Mouse (Mus musculus) C2C12 (cell line): Measurements from ENCODE around the gene Nol6. TPM values are rescaled to one million over a fixed set of nuclear protein-coding genes. Genes with fewer than 3 reads are reported as not detected.

ENCODE experiments used
- H3K27me3 ChIP-seq: one replicate; pipeline ENCODE4 v1.6.1; 2011; ENCODE audit not compliant: control insufficient read depth, insufficient read depth, insufficient read length
- H3K36me3 ChIP-seq: one replicate; pipeline ENCODE4 v1.6.1; 2011; ENCODE audit not compliant: control insufficient read depth, insufficient read depth
- H3K4me3 ChIP-seq: one replicate; pipeline ENCODE4 v1.5.1; 2011; ENCODE audit warnings: mild to moderate bottlenecking, control low read depth; ENCODE audit not compliant: poor library complexity, insufficient read depth, severe bottlenecking
- H3K79me2 ChIP-seq: one replicate; pipeline ENCODE4 v1.6.1; 2011; ENCODE audit not compliant: control insufficient read depth, insufficient read depth
- H3K79me3 ChIP-seq: one replicate; pipeline ENCODE4 v1.6.1; 2011; ENCODE audit warnings: low read depth, control low read depth
- H3ac ChIP-seq: one replicate; pipeline ENCODE3; 2011; ENCODE audit warnings: low read depth; ENCODE audit not compliant: control insufficient read depth, insufficient read length
- CEBPB ChIP-seq: IDR thresholded peaks from one replicate; pipeline ENCODE4 v1.6.1; 2011; ENCODE audit warnings: low read depth, mild to moderate bottlenecking, control low read depth, moderate library complexity
- CTCF ChIP-seq: IDR thresholded peaks from one replicate; pipeline ENCODE4 v1.5.1; 2011; ENCODE audit not compliant: control insufficient read depth, insufficient read depth, insufficient read length
- FOSL1 ChIP-seq: IDR thresholded peaks from one replicate; pipeline ENCODE4 v1.8.0; 2011; ENCODE audit warnings: mild to moderate bottlenecking, low read length; ENCODE audit not compliant: poor library complexity, insufficient read depth, severe bottlenecking
- MAX ChIP-seq: IDR thresholded peaks from one replicate; pipeline ENCODE4 v1.6.1; 2011; ENCODE audit warnings: mild to moderate bottlenecking, control low read depth
- MYOD1 ChIP-seq: IDR thresholded peaks from one replicate; pipeline ENCODE4 v1.6.1; 2011; ENCODE audit warnings: low read depth; ENCODE audit not compliant: control insufficient read depth, insufficient read length
- MYOG ChIP-seq: IDR thresholded peaks from one replicate; pipeline ENCODE4 v1.6.1; 2011; ENCODE audit not compliant: control insufficient read depth, insufficient read length; ENCODE audit errors: extremely low read depth
- USF1 ChIP-seq: IDR thresholded peaks from one replicate; pipeline ENCODE4 v1.6.1; 2011; ENCODE audit warnings: low read depth, mild to moderate bottlenecking, control low read depth, moderate library complexity
- polyA plus RNA-seq: library from polyadenylated mRNA; unstranded; fragments of >200 nt; fragmentation: generic; extraction: Trizol; gene quantifications from one replicate; pipeline ENCODE4 v1.2.1, GENCODE M21; 2012; ENCODE audit warnings: missing spikeins

The Nol6 gene
- polyA plus RNA-seq, 1 experiment, result 29.4 TPM

DNA sequence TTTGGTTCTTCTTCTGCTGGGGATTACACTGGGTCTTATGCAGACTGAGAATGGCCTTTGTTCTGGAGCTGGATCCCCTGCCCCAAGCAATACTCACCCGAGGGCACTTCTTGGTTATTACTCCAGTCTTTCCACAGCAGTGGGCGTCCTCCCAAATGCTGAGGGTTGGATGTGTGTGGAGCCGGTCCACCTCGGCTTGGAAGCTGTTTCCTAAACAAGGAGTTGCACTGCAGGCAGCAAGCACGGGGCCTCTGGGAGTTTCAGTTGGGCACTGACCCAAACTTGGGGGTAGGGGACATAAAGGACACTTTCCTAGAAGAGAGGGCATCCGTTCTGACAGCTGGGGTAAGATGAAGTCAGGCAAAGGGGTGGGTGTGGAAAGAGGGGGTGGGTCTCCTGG is 49.8 kb downstream of the Nol6 start:
- Histone ChIP-seq H3K79me3 (no peaks in the 10 kb centered on the region), H3K27me3 (peaks cover 3% of the 10 kb centered on the region), H3K79me2 (no peaks in the 10 kb centered on the region), H3ac (no peak overlapping the region), H3K36me3 (no peaks in the 10 kb centered on the region), H3K4me3 (no peak overlapping the region)
- TF ChIP-seq MAX (no peak), CEBPB (no peak), FOSL1 (no peak), CTCF (no peak), USF1 (no peak), MYOG (no peak), MYOD1 (no peak)

DNA sequence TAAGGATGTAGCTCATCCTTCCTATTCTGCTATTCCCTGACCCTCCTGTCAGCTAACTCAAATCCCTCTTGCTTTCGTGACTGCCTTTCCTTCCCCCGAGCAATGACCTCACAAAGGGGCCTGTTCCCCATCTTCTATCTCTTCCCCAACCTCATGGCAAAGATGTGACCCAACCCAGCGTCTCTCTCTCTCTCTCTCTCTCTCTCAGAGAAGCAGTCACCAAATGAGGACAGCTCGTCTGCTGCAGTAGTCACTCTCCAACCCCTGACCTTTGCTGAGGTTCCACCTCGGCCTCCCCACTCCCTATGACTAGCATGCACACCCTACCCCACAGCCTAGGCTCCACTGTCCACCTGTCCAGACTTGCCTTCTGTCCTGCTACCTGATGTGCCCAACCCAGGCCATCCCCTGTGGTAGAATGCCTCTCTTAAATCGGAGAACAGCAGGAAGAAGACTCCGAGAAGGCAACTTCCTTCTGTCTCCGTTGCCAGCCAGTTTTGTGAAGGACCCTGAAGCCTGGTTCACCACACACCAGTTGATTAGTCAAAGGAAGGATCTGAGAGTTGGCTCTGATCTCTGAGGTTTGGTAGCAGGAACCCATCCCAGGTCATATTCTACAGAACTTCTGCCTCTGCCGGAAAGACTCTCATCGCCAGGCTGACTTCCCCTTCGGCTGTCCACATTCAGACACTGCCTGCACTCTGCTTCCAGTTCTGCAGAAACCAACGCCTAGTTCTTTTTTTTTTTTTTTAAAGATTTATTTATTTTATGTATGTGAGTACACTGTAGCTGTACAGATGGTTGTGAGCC is 51.0 kb downstream of the Nol6 start:
- H3ac ChIP-seq, result no peak overlapping the region
- H3K36me3 ChIP-seq, result no peaks in the 10 kb centered on the region
- H3K79me2 ChIP-seq, result no peaks in the 10 kb centered on the region
- peaks cover 3% of the 10 kb centered on the region for H3K27me3 ChIP-seq
- H3K4me3 ChIP-seq, result no peak overlapping the region
- TF ChIP-seq MAX, result no peak
- no peak for TF ChIP-seq FOSL1
- TF ChIP-seq CTCF, result no peak
- TF ChIP-seq CEBPB, result no peak
- TF ChIP-seq USF1, result no peak
- no peak for TF ChIP-seq MYOD1
- TF ChIP-seq MYOG, result no peak
- H3K79me3 ChIP-seq, result no peaks in the 10 kb centered on the region

DNA sequence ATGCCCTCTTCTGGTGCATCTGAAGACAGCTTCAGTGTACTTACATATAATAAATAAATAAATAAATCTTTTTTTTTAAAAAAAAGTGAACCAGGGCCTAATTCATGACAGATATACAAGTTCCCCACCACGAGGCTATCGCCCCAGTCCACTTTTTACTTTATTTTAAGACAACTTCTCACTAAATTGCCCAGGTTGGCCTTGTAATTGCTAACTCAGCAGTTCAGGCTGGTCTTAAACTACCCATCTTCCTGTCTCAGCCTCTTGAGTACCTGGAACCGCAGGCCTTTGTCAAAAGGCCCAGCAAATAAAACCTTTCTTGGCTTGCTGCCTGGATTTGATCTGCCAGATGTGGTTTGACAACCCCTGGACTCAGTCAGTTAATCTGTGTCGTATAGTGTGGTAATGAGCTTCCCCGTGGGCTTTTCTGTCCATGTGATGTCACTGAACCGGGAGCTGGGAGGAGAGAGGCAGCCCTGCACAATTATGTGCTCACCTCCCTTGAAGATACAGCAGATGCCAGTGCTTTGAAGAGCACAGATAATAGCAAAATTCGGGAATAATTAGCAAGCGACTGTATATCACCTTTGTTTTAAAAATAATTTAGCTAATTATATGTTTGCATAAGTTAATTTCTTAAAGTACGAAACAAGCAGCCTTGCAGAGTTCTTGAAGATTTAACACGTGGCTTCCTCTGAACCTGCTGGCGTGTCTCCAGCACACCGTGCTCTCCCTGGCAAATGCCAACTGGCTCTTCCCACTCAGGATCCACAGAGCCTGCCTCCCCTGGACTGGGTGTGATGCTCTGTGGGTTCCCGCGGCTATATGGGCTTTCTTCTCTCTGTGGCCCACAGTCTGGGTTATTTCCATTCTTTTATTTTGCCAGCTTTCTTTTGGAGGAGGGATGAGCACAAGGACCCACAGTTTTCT is 52.5 kb downstream of the Nol6 start:
- H3K4me3 ChIP-seq, result no peak overlapping the region
- peaks cover 3% of the 10 kb centered on the region for H3K27me3 ChIP-seq
- no peak for TF ChIP-seq CTCF
- H3ac ChIP-seq, result no peak overlapping the region
- no peaks in the 10 kb centered on the region for H3K79me2 ChIP-seq
- no peaks in the 10 kb centered on the region for H3K36me3 ChIP-seq
- H3K79me3 ChIP-seq, result no peaks in the 10 kb centered on the region

DNA sequence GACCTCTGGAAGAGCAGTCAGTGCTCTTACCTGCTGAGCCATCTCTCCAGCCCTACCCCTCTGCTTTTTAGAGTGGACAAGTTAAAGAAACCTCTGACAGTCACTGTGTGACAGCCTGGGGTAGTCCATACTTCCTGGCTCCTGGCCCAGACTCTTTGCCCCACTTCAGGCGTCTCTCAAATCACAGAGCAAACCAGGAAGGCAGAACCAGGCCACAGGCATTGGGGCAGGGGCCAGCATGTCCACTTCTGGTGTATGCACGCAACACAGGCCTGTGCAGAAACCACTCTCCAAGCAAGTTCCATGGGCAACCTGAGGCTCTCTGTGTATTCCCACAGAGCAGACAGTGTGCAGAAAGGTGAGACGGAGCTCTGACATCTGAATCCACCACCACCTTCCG is 59.1 kb downstream of the Nol6 start:
- Histone ChIP-seq H3K27me3 (peaks cover 6% of the 10 kb centered on the region), H3ac (no peak overlapping the region), H3K79me3 (no peaks in the 10 kb centered on the region), H3K79me2 (no peaks in the 10 kb centered on the region), H3K4me3 (no peak overlapping the region), H3K36me3 (no peaks in the 10 kb centered on the region)
- no peak for TF ChIP-seq CEBPB
- TF ChIP-seq FOSL1, result no peak
- TF ChIP-seq MYOG, result no peak
- no peak for TF ChIP-seq CTCF
- TF ChIP-seq USF1, result no peak
- TF ChIP-seq MAX, result no peak
- no peak for TF ChIP-seq MYOD1

Other genes starting within 250 kb of the Nol6 start
- gene Spink4, start 204.4 kb downstream of the Nol6 start, polyA plus RNA-seq, result not detected
- 170 TPM for gene Bag1, start 176.2 kb downstream of the Nol6 start, polyA plus RNA-seq
- gene Chmp5, start 176.0 kb downstream of the Nol6 start, polyA plus RNA-seq, result 48.8 TPM
- 29.0 TPM for gene Nfx1, start 153.5 kb downstream of the Nol6 start, polyA plus RNA-seq
- not detected for gene Aqp7, start 76.3 kb downstream of the Nol6 start, polyA plus RNA-seq
- 0.06 TPM for gene Aqp3, start 26.3 kb downstream of the Nol6 start, polyA plus RNA-seq
- 49.1 TPM for gene Ube2r2, start 11.3 kb upstream of the Nol6 start, polyA plus RNA-seq
- 61.0 TPM for gene Ubap2, start 150.7 kb upstream of the Nol6 start, polyA plus RNA-seq
- 20.9 TPM for gene Dcaf12, start 190.4 kb upstream of the Nol6 start, polyA plus RNA-seq
- 20.0 TPM for gene Ubap1, start 224.5 kb upstream of the Nol6 start, polyA plus RNA-seq